Mouse (Mus musculus) thymus, postnatal 14 days (tissue): ENCODE measurements around the gene Gli1.
A peak's percentile ranks its signal among the peaks of the same experiment; 100 is the strongest.

Experiments
- DNase-seq: peaks from one replicate; pipeline ENCODE4 v3.0.0; 2021

Gli1 gene

GRCm38 (mm10) chr10:127290930-127291880 lies 50.6 kb downstream of the Gli1 start:
- DNase-seq: peak; percentile 64

- DNase-seq: peak; percentile 100
These were observed 51.4 kb downstream of the Gli1 start for GRCm38 (mm10) chr10:127290307-127290929.

GRCm38 (mm10) chr10:127289573-127290191 lies 52.1 kb downstream of the Gli1 start:
- DNase-seq: peak; percentile 51

GRCm38 (mm10) chr10:127288800-127289572 lies 52.8 kb downstream of the Gli1 start, which contains the start of gene Mbd6:
Mbd6 (minus strand) TSS chr10:127289018.
- peak; percentile 95 for DNase-seq

- peak; percentile 73 for DNase-seq
These were observed 53.4 kb downstream of the Gli1 start for GRCm38 (mm10) chr10:127288328-127288799.

- DNase-seq: no peak
These were observed 53.9 kb downstream of the Gli1 start for GRCm38 (mm10) chr10:127287936-127288293.

GRCm38 (mm10) chr10:127287271-127287935 lies 54.4 kb downstream of the Gli1 start:
- DNase-seq: no peak

- no peak for DNase-seq
These were observed 55.0 kb downstream of the Gli1 start for GRCm38 (mm10) chr10:127286730-127287129.

- no peak for DNase-seq
These were observed 55.6 kb downstream of the Gli1 start for GRCm38 (mm10) chr10:127286194-127286593.

GRCm38 (mm10) chr10:127285644-127286043 lies 56.1 kb downstream of the Gli1 start:
- no peak for DNase-seq

GRCm38 (mm10) chr10:127284724-127285500 lies 56.9 kb downstream of the Gli1 start:
- no peak for DNase-seq

- DNase-seq: no peak
These were observed 57.6 kb downstream of the Gli1 start for GRCm38 (mm10) chr10:127284105-127284622.

GRCm38 (mm10) chr10:127282620-127283215 lies 59.1 kb downstream of the Gli1 start:
- no peak for DNase-seq

GRCm38 (mm10) chr10:127281316-127281715 lies 60.5 kb downstream of the Gli1 start:
- DNase-seq: no peak
